Mouse (Mus musculus): Measurements from ENCODE around the gene Kcnq1. TPM values are rescaled to one million over a fixed set of nuclear protein-coding genes. Genes with fewer than 3 reads are reported as not detected.

The Kcnq1 gene
- total and polyA plus RNA-seq, 3 experiments: 0.63 to 0.96 TPM; not detected in 1

GRCm38 (mm10) chr7:143333040-143333439 lies 226.9 kb downstream of the Kcnq1 start:
- H3K36me3 ChIP-seq (ENCODE audit: control insufficient read depth in 1 of 2, insufficient read depth in 2 of 2, low read length in 2 of 2): no peaks in the 10 kb centered on the region
- H3K79me2 ChIP-seq (ENCODE audit: control insufficient read depth, insufficient read depth, low read length, poor library complexity): no peaks in the 10 kb centered on the region
- no peak for TF ChIP-seq ZMIZ1 (IDR thresholded peaks at IDR 0.05; ENCODE audit: low read depth, low read length)
- TF ChIP-seq USF2 (IDR thresholded peaks at IDR 0.05; ENCODE audit: borderline replicate concordance in 1 of 2, insufficient read depth in 1 of 2, low read depth in 1 of 2, low read length in 2 of 2): no peak
- no peak for TF ChIP-seq SIN3A (IDR thresholded peaks at IDR 0.05; ENCODE audit: low read length)
- no peak for TF ChIP-seq E2F4 (IDR thresholded peaks at IDR 0.05; ENCODE audit: borderline replicate concordance, low read depth, low read length)
- TF ChIP-seq ZC3H11A (IDR thresholded peaks at IDR 0.05; ENCODE audit: low read depth, low read length): no peak
- TF ChIP-seq GABPA (IDR thresholded peaks at IDR 0.05; ENCODE audit: low read depth, low read length): no peak
- TF ChIP-seq KAT2A (conservative IDR thresholded peaks at IDR 0.05; ENCODE audit: low read depth, low read length): no peak
- TF ChIP-seq POLR2AphosphoS2 (IDR thresholded peaks at IDR 0.05; ENCODE audit: low read length): no peak
- no peak for TF ChIP-seq MYC (IDR thresholded peaks at IDR 0.05; ENCODE audit: low read depth, low read length)
- TF ChIP-seq TBP (IDR thresholded peaks at IDR 0.05; ENCODE audit: low read depth, low read length): no peak
- no peak for TF ChIP-seq NELFE (IDR thresholded peaks at IDR 0.05; ENCODE audit: low read depth, low read length)
- TF ChIP-seq MYB (IDR thresholded peaks at IDR 0.05; ENCODE audit: low read depth, low read length): no peak
- TF ChIP-seq TCF12 (IDR thresholded peaks at IDR 0.05; ENCODE audit: low read depth, low read length): no peak
- no peak for TF ChIP-seq NRF1 (IDR thresholded peaks at IDR 0.05; ENCODE audit: insufficient read depth, low read depth, low read length, poor library complexity, severe bottlenecking)
- TF ChIP-seq HCFC1 (IDR thresholded peaks at IDR 0.05; ENCODE audit: low read depth, low read length): no peak
- no peak for TF ChIP-seq BHLHE40 (IDR thresholded peaks at IDR 0.05; ENCODE audit: borderline replicate concordance, low read depth, low read length)
- no peak for TF ChIP-seq ETS1 (IDR thresholded peaks at IDR 0.05; ENCODE audit: low read depth, low read length)
- H3K9ac ChIP-seq (ENCODE audit: control insufficient read depth, low read depth, low read length, poor library complexity, severe bottlenecking): no peak overlapping the region
- no peak overlapping the region for H3K4me3 ChIP-seq (ENCODE audit: control insufficient read depth in 1 of 2, insufficient read depth in 1 of 2, low read depth in 2 of 2, low read length in 2 of 2)
- no peaks in the 10 kb centered on the region for H3K9me3 ChIP-seq (replicated peaks; ENCODE audit: insufficient read depth, low read length)
- peaks cover 0 to 3% of the 10 kb centered on the region in 2 experiments for H3K27me3 ChIP-seq (ENCODE audit: control insufficient read depth in 1 of 2, insufficient read depth in 2 of 2, low read length in 2 of 2)
- H3K27ac ChIP-seq (ENCODE audit: control insufficient read depth, low read depth, low read length): no peak overlapping the region
- no peaks in the 10 kb centered on the region for H3K4me1 ChIP-seq (ENCODE audit: control insufficient read depth in 1 of 2, insufficient read depth in 2 of 2, low read length in 2 of 2)
- no peak for DNase-seq (ENCODE audit: low read depth, low spot score)

GRCm38 (mm10) chr7:143333604-143334003 lies 227.4 kb downstream of the Kcnq1 start:
- DNase-seq (ENCODE audit: low read depth, low spot score): no peak
- no peaks in the 10 kb centered on the region for H3K9me3 ChIP-seq (replicated peaks; ENCODE audit: insufficient read depth, low read length)
- H3K27me3 ChIP-seq (ENCODE audit: control insufficient read depth in 1 of 2, insufficient read depth in 2 of 2, low read length in 2 of 2): peaks cover 0 to 3% of the 10 kb centered on the region in 2 experiments
- H3K4me1 ChIP-seq (ENCODE audit: control insufficient read depth in 1 of 2, insufficient read depth in 2 of 2, low read length in 2 of 2): no peaks in the 10 kb centered on the region
- H3K79me2 ChIP-seq (ENCODE audit: control insufficient read depth, insufficient read depth, low read length, poor library complexity): no peaks in the 10 kb centered on the region
- H3K27ac ChIP-seq (ENCODE audit: control insufficient read depth, low read depth, low read length): no peak overlapping the region
- H3K4me3 ChIP-seq (ENCODE audit: control insufficient read depth in 1 of 2, insufficient read depth in 1 of 2, low read depth in 2 of 2, low read length in 2 of 2): no peak overlapping the region
- TF ChIP-seq BHLHE40 (IDR thresholded peaks at IDR 0.05; ENCODE audit: borderline replicate concordance, low read depth, low read length): no peak
- TF ChIP-seq EP300 (IDR thresholded peaks at IDR 0.05; ENCODE audit: low read depth in 1 of 2, low read length in 2 of 2): no peak
- TF ChIP-seq NRF1 (IDR thresholded peaks at IDR 0.05; ENCODE audit: insufficient read depth, low read depth, low read length, poor library complexity, severe bottlenecking): no peak
- TF ChIP-seq POLR2AphosphoS5 (IDR thresholded peaks at IDR 0.05; ENCODE audit: borderline replicate concordance, low read depth, low read length): no peak
- TF ChIP-seq CHD1 (IDR thresholded peaks at IDR 0.05; ENCODE audit: low read depth, low read length): no peak
- TF ChIP-seq ELF1 (IDR thresholded peaks at IDR 0.05; ENCODE audit: low read depth, low read length): no peak
- H3K36me3 ChIP-seq (ENCODE audit: control insufficient read depth in 1 of 2, insufficient read depth in 2 of 2, low read length in 2 of 2): no peaks in the 10 kb centered on the region
- no peak overlapping the region for H3K9ac ChIP-seq (ENCODE audit: control insufficient read depth, low read depth, low read length, poor library complexity, severe bottlenecking)

Data from MEL (cell line).